Mouse (Mus musculus): ENCODE data around the gene Cyp27b1. TPM values are rescaled to one million over a fixed set of nuclear protein-coding genes. Genes with fewer than 3 reads are reported as not detected.
A peak's percentile ranks its signal among the peaks of the same experiment; 100 is the strongest.
"Not testable (repeated sequence)": the region's sequence is repeated elsewhere in the genome, so short reads cannot be mapped to it uniquely, and the experiment has no call there.

Gene Cyp27b1
- total RNA-seq, 2 experiments from 2014 or later, result 0.45 TPM; not detected in 1

- peak; percentile 41 for ATAC-seq (replicated peaks; ENCODE audit: poor library complexity, severe bottlenecking)
Observed at GRCm38 (mm10) chr10:127068360-127069038, 20.4 kb downstream of the Cyp27b1 start.

- no peak for ATAC-seq (replicated peaks; ENCODE audit: poor library complexity, severe bottlenecking)
Observed at GRCm38 (mm10) chr10:127069281-127070189, 21.5 kb downstream of the Cyp27b1 start.

DNA sequence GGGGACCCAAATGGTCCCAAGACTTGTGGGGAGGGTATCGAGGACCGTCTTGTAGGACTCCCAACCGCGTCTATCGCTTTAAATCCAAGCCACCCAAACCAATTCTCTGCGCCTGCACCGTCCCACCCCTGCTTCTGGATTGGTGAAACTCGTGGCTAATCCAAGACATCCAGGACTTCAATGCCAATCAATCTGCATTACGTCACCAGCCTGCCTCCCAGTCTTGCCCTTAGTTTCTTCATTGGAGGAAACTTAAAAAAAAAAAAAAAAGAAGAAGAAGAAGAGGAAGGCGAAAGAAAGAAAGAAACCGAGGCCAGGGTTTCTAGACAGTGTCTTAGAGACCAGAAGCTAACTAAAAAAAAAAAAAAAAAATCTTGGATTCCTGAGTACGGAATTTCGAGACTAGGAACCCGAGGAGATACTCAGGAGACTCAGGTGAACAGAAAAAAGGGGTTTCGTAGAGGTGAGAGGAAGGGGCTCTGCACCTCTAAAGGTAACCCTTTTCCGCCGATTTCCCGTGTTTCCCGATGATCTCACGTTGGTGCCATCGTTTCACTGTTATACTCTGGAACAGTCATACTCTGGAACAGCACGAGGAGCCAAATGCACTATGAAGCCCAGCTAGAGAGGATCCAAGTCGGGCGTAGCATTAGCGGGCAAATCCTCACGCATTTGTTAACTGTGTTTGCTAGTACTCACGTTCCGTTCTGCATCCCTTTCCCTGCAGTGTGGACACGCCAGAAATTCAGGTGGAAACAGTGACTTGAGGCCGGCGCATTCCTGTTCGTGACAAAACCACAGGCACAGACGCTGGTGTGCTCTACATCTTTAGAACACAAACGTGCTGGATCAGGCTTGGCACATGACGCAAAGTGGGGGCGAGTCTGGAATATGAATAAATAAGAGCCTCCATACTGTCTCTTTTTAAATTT lies 22.4 kb downstream of the Cyp27b1 start, which contains the start of gene Tspan31:
Gene Tspan31 (minus strand): TSS at position 75 of the 932 bp plus-strand sequence.
- peak; percentile 73 for ATAC-seq (replicated peaks; ENCODE audit: poor library complexity, severe bottlenecking)

DNA sequence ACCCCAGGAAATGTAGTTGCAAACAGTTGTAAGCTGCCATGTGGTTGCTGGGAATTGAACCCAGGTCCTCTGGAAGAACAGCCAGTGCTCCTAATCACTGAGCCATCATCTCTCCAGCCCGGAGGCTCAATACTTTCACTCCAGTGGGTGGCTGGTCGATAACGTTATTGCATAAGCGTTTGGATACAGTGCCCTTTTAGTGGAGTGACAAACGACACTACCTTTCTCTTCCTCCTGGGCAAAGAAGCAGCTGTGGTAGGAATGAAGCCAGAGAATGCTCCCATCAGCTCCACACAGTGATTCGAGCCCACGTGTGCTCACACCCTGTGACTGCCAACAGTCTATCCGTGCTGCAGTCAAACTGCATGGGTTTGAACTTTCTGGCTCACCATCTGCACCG lies 23.2 kb downstream of the Cyp27b1 start:
- no peak for ATAC-seq (replicated peaks; ENCODE audit: poor library complexity, severe bottlenecking)

GRCm38 (mm10) chr10:127072270-127072669 lies 24.2 kb downstream of the Cyp27b1 start:
- ATAC-seq (replicated peaks; ENCODE audit: poor library complexity, severe bottlenecking), result not testable (repeated sequence)

DNA sequence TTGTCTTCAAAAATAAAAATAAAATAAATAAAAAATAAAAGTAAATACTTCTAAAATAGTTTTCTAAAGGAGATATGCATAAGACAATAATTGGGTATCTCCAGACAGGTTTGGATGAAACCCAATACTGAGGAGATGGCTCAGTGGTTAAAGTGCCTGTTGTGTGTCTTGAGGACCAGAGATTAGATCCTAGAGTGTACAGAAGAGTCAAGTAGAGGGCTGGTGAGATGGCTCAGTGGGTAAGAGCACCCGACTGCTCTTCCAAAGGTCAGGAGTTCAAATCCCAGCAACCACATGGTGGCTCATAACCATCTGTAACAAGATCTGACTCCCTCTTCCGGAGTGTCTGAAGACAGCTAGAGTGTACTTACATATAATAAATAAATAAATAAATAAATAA lies 24.9 kb downstream of the Cyp27b1 start:
- not testable (repeated sequence) for ATAC-seq (replicated peaks; ENCODE audit: poor library complexity, severe bottlenecking)

- no peak for ATAC-seq (replicated peaks; ENCODE audit: poor library complexity, severe bottlenecking)
Observed at GRCm38 (mm10) chr10:127073981-127074380, 25.9 kb downstream of the Cyp27b1 start.

DNA sequence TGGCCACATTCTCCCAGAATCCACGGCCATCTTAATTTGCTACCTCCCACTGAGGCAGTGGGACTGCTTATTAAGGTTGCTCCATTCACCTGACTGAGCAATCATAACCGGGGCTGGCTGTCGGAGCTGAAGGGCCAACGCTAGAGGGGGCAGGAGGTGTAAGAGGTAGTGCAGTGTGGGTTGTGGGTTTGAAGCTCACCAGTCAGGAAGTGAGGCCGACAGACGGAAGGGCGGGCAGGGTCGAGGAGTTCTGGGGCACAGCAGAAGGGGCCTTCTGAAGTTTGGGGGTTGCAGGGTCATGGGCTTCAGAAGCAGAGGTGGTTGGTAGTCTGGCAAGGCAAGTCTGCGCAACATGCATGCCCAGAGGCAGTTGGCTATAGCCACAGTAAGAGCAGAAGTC lies 27.0 kb downstream of the Cyp27b1 start, which contains the start of gene Agap2:
Gene Agap2 (plus strand): TSS at position 205 of the 400 bp plus-strand sequence.
- ATAC-seq (replicated peaks; ENCODE audit: poor library complexity, severe bottlenecking), result peak; percentile 75

DNA sequence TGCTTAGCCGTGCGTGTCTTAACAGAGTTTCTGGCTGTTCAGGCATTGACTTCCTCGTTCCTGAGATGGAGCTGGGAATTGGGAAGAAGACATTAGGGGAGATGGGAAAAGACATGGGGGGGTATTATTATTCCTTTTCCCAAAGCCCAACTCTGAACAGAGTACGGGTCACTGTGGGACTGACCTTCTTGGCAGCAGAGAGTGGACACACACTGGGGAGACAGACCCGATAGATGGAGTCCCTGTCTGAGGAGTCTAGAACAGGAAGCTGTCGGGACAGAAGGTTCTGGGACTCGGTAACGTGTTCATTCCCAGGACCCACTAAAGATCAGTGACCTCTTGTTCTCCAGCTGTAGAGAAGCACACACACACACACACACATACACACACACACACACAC lies 27.6 kb downstream of the Cyp27b1 start:
- ATAC-seq (replicated peaks; ENCODE audit: poor library complexity, severe bottlenecking), result no peak

DNA sequence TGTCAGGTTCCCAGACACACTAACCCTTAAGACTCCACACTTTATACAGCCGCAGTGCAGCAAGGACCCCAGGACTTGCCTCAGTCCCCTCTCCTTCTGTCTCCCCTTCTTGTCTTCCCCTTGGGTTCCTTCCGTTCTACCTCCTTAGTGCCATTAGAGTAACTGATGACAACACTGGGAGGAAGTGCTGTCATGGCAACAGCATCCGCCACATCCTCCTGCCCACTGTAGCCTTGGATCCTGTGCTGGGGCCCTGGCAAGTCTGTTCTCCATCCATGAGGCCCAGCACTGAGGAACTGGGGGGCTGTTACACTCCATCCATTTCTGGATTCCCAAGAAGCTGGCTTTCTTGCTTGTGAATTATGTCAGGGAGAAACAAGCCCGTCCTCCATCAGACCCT lies 28.0 kb downstream of the Cyp27b1 start:
- peak; percentile 75 for ATAC-seq (replicated peaks; ENCODE audit: poor library complexity, severe bottlenecking)

DNA sequence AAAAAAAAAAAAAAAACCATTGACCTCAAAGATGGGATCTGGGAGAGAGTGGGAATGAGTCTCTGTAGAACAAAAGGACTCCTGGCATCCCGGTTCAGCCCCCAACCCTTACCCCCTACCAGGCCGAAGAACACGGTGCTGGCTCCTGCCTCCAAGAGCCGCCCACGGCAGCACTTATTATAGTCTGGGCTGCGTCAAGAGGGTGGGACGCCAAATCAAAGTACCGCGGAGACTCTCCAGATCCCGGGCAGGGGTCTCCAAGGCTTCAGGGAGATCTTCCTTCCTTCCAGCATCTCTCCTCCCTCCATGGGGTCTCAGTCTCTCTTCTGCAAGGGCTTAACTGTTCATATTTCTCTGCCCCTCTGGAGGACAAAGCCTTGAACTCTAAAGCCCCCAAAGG lies 29.5 kb downstream of the Cyp27b1 start:
- ATAC-seq (replicated peaks; ENCODE audit: poor library complexity, severe bottlenecking), result no peak

DNA sequence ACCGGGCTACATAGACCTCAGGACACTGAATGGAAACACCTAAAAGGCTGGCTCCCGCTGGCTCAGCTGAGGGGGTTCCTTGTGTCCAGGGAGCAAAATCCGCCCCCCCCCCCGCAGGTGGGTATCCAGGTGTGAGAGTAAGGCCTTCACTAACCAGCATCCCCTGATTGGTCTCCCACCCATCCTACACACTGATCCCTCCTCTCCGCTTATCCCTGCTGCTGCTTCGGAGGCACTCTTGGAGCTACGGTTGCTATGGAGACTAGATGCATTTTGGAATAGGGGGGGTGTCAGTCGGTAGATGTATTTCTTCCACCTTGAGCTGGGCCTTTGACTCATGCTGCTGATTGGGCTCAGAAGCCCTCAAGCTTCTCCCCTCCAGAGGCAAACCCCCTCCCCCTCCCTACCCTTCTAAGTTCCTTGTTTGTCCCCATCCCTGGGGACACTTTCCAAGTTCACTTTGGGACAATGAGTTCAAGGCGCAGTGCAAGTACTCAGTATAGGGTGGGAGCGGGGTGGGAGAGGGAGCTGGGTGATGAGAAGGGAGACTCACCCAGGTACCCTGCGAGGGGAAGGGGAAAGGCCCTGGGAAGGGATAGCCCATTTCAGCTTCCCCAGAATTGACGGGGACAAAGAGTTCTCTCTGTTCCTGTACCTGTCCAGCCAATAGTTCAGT lies 30.1 kb downstream of the Cyp27b1 start:
- no peak for ATAC-seq (replicated peaks; ENCODE audit: poor library complexity, severe bottlenecking)

GRCm38 (mm10) chr10:127078677-127079575 lies 30.9 kb downstream of the Cyp27b1 start:
- ATAC-seq (replicated peaks; ENCODE audit: poor library complexity, severe bottlenecking), result no peak

DNA sequence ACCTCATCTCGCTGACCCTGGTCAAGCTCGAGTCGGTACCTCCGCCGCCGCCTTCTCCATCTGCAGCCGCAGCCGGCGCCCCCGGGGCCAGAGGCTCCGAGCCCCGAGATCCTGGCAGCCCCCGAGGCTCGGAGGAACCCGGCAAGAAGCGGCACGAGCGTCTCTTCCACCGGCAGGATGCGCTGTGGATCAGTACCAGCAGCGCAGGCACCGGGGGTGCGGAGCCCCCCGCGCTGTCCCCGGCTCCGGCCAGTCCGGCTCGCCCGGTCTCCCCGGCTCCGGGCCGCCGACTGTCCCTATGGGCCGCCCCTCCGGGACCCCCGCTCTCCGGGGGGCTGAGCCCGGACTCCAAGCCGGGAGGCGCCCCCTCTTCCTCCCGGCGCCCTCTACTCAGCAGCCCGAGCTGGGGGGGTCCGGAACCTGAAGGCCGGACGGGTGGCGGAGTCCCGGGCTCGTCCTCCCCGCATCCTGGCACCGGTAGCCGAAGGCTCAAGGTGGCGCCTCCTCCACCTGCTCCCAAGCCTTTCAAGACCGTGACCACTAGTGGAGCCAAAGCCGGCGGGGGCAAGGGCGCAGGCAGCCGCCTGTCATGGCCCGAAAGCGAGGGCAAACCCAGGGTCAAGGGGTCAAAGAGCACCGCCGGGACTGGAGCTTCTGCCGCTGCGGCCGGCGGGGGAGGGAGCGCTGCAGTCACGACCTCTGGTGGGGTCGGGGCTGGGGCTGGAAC lies 31.8 kb downstream of the Cyp27b1 start:
- ATAC-seq (replicated peaks; ENCODE audit: poor library complexity, severe bottlenecking), result no peak

GRCm38 (mm10) chr10:127080901-127081780 lies 33.1 kb downstream of the Cyp27b1 start:
- no peak for ATAC-seq (replicated peaks; ENCODE audit: poor library complexity, severe bottlenecking)

DNA sequence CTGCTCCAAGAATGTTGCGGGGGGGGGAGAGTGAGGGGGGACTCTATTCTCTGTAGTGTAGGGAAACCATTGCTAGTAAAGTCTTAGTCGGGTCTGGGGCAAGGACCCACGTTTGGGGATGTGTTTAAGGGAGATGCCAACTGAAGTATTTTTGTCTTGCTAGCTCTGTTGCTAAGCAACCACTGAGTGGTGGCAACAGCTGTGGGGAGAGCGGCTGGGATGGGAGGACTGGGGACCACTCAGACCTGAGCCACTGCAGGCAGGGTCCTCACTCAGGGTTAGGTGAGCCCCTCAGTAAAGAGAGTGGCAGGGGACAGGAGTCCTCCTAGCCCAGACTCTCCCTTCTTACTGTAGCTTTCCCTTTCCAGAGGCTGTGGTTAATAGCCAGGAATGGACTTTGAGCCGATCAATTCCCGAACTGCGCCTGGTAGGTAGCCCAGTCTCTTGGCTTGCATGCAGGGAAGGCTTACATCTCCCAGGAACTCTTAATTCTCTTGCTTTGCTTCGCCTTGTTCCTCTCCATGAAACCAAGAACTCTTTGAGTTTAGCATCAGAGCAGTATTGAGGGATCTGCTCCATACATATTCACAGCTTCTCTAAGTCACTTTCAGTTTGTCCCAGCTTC lies 34.1 kb downstream of the Cyp27b1 start:
- ATAC-seq (replicated peaks; ENCODE audit: poor library complexity, severe bottlenecking), result no peak

Data from granulocyte monocyte progenitor cell, adult 5-6 weeks (primary cell).